Mouse (Mus musculus): ENCODE measurements around the gene Hmbs. TPM values are rescaled to one million over a fixed set of nuclear protein-coding genes. Genes with fewer than 3 reads are reported as not detected.

The Hmbs gene
- total and polyA plus RNA-seq, 3 experiments: 65.1 to 74.0 (median 73.7) TPM

DNA sequence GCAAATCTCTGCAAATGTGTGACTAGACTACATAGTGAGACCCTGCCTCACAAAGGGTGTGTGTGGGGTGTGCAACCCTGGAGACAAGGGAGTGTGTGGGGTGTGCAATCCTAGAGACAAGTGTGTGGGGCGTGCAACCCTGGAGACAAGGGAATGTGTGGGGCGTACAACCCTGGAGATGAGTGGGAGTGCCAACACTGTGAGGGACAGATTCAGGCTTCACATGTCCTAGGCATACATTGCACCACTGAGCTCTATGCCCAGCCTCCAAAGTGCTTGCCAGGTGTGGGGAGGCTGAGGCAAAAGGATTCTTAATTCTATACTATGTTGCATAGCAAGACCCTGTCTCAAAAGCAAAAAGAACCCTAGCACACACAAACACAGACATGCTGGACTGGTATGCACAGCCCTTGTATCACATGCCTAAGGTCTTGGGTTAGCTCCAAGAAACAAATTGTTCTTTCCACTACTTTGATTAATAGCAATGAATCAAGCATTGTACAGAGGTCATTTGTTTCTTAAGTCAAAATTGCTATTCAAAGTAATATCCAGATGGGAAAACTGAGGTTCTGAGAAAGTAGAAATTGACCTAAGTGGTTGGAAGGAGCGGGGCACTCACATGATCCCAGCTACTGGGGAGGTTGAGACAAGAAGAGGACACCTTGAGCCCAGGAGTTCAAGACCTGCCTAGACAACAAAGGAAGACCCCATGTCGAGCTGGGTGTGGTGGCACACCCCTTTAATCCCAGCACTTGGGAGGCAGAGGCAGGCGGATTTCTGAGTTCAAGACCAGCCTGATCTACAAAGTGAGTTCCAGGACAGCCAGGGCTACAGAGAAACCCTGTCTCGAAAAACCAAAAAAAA lies 1.8 kb upstream of the Hmbs start:
- dilution Hi-C loops (cut with MboI; ENCODE audit: extremely low pct_ligation_motif_present, extremely low pct_unique_long_range_greater_than_20kb, low sequenced_read_pairs): no loop called here
- H3K27ac ChIP-seq (ENCODE audit: insufficient read depth, low read depth): no peak overlapping the region
- peaks cover 4 to 32% of the 10 kb centered on the region in 2 experiments; a peak in 2 of 4 replicates for H3K4me1 ChIP-seq (ENCODE audit: control insufficient read depth in 1 of 2, insufficient read depth in 2 of 2)
- in situ Hi-C loops (cut with MboI; ENCODE audit: low pct_ligation_motif_present, low pct_unique_long_range_greater_than_20kb, low sequenced_read_pairs): no loop called here
- no peak overlapping the region for H3K4me3 ChIP-seq (replicated peaks in 1 of 3; ENCODE audit: low read depth in 2 of 3, low read length in 2 of 3, poor library complexity in 1 of 3)
- no peak for TF ChIP-seq CTCF (conservative IDR thresholded peaks at IDR 0.05 in 1 of 2, IDR thresholded peaks at IDR 0.05 in 1 of 2; ENCODE audit: low read depth in 2 of 2, low read length in 2 of 2)
- no peak for TF ChIP-seq TCF12 (IDR thresholded peaks at IDR 0.05; ENCODE audit: low read depth, low read length)
- no peak for TF ChIP-seq USF1 (IDR thresholded peaks at IDR 0.05; ENCODE audit: low read depth, low read length)
- no peak for TF ChIP-seq RAD21 (IDR thresholded peaks at IDR 0.05; ENCODE audit: low read depth, low read length)
- TF ChIP-seq SMC3 (IDR thresholded peaks at IDR 0.05; ENCODE audit: low read depth, low read length): no peak
- TF ChIP-seq IRF4 (IDR thresholded peaks at IDR 0.05; ENCODE audit: low read depth, low read length): no peak
- no peak for TF ChIP-seq ZMIZ1 (IDR thresholded peaks at IDR 0.05; ENCODE audit: low read depth, low read length)
- TF ChIP-seq JUN (IDR thresholded peaks at IDR 0.05; ENCODE audit: insufficient read depth, low read depth, low read length): no peak
- TF ChIP-seq KAT2A (IDR thresholded peaks at IDR 0.05; ENCODE audit: insufficient replicate concordance, low read length): no peak
- TF ChIP-seq POLR2AphosphoS2 (IDR thresholded peaks at IDR 0.05; ENCODE audit: low read depth, low read length): no peak
- no peak for TF ChIP-seq ETS1 (conservative IDR thresholded peaks at IDR 0.05; ENCODE audit: low read depth, low read length)
- no peak for TF ChIP-seq PAX5 (IDR thresholded peaks at IDR 0.05; ENCODE audit: low read length)
- no peak for TF ChIP-seq POLR2A (IDR thresholded peaks at IDR 0.05; ENCODE audit: low read depth, low read length)
- no peak for TF ChIP-seq RCOR1 (conservative IDR thresholded peaks at IDR 0.05; ENCODE audit: low read depth, low read length)
- TF ChIP-seq SIN3A (IDR thresholded peaks at IDR 0.05; ENCODE audit: low read length): no peak
- TF ChIP-seq MXI1 (IDR thresholded peaks at IDR 0.05; ENCODE audit: low read depth, low read length): no peak
- no peak for TF ChIP-seq USF2 (conservative IDR thresholded peaks at IDR 0.05; ENCODE audit: low read depth, low read length)
- no peak for TF ChIP-seq TBP (conservative IDR thresholded peaks at IDR 0.05; ENCODE audit: low read depth, low read length)
- DNase-seq (ENCODE audit: extremely low read depth): no peak
- H3K79me2 ChIP-seq (replicated peaks; ENCODE audit: control insufficient read depth, extremely low read depth, insufficient read depth, poor library complexity, severe bottlenecking): peaks cover 5% of the 10 kb centered on the region
- H3K36me3 ChIP-seq (replicated peaks in 1 of 2; ENCODE audit: control insufficient read depth in 1 of 2, insufficient read depth in 1 of 2, low read length in 1 of 2): peaks cover 43 to 64% of the 10 kb centered on the region in 2 experiments
- H3K27me3 ChIP-seq (replicated peaks): no peaks in the 10 kb centered on the region
- peaks cover 3% of the 10 kb centered on the region for H3K9me3 ChIP-seq (replicated peaks; ENCODE audit: low read length)
- no peak overlapping the region for H3K9ac ChIP-seq (ENCODE audit: insufficient read depth, low read depth)
- no peak overlapping the region for H3K4me2 ChIP-seq (ENCODE audit: insufficient read depth, low read depth, poor library complexity, severe bottlenecking)

DNA sequence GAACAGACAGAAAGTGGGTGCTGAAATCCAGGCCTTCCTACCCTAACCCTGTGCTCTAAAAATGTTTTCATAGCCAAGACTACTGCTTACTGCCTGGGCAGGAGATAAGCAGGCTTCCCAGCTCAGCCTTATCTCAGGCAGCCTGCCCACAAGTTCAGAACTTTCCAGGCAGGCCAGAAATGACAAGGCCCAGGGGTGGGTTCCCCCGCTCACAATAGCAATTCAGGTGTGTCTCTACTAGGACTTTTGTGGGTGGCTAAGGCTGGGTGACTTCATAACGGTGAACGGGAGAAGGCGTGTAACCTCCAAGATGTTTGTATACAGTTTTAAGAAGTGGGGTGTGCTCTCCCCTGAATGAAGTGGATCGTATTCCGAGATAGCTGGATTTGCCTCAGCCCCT lies 738 bp downstream of the Hmbs start:
- Histone ChIP-seq H3K4me2 (ENCODE audit: insufficient read depth, low read depth, poor library complexity, severe bottlenecking) (peak overlapping the region; percentile 88), H3K9ac (ENCODE audit: insufficient read depth, low read depth) (peak overlapping the region; percentile 64), H3K27me3 (replicated peaks) (no peaks in the 10 kb centered on the region), H3K4me3 (replicated peaks in 1 of 3; ENCODE audit: low read depth in 2 of 3, low read length in 2 of 3, poor library complexity in 1 of 3) (peak overlapping the region; percentile 49 to 75 (median 68)), H3K79me2 (replicated peaks; ENCODE audit: control insufficient read depth, extremely low read depth, insufficient read depth, poor library complexity, severe bottlenecking) (peaks cover 5% of the 10 kb centered on the region), H3K4me1 (ENCODE audit: control insufficient read depth in 1 of 2, insufficient read depth in 2 of 2) (peaks cover 4 to 32% of the 10 kb centered on the region in 2 experiments; a peak in 2 of 4 replicates), H3K36me3 (replicated peaks in 1 of 2; ENCODE audit: control insufficient read depth in 1 of 2, insufficient read depth in 1 of 2, low read length in 1 of 2) (peaks cover 38 to 65% of the 10 kb centered on the region in 2 experiments), H3K27ac (ENCODE audit: insufficient read depth, low read depth) (no peak overlapping the region), H3K9me3 (replicated peaks; ENCODE audit: low read length) (peaks cover 2% of the 10 kb centered on the region)
- dilution Hi-C loops (cut with MboI; ENCODE audit: extremely low pct_ligation_motif_present, extremely low pct_unique_long_range_greater_than_20kb, low sequenced_read_pairs): no loop called here
- in situ Hi-C loops (cut with MboI; ENCODE audit: low pct_ligation_motif_present, low pct_unique_long_range_greater_than_20kb, low sequenced_read_pairs): loop anchor here (5.0 kb wide), 2 partner anchors 51 to 54 kb away; partner anchors contain the start of gene Slc37a4
- TF ChIP-seq POLR2A (IDR thresholded peaks at IDR 0.05; ENCODE audit: low read depth, low read length) (no peak), UBTF (IDR thresholded peaks at IDR 0.05; ENCODE audit: low read depth, low read length) (0 out of 2 replicates have a peak, but pooled peaks have one; percentile 45), MAX (IDR thresholded peaks at IDR 0.05; ENCODE audit: low read length) (0 out of 2 replicates have a peak, but pooled peaks have one; percentile 25), ZMIZ1 (IDR thresholded peaks at IDR 0.05; ENCODE audit: low read depth, low read length) (no peak), RCOR1 (conservative IDR thresholded peaks at IDR 0.05; ENCODE audit: low read depth, low read length) (no peak), MEF2A (IDR thresholded peaks at IDR 0.05; ENCODE audit: borderline replicate concordance, low read depth, low read length) (no peak), EP300 (IDR thresholded peaks at IDR 0.05; ENCODE audit: low read length) (no peak), CHD1 (IDR thresholded peaks at IDR 0.05; ENCODE audit: low read depth, low read length) (0 out of 2 replicates have a peak, but pooled peaks have one; percentile 66)
- no peak for DNase-seq (ENCODE audit: extremely low read depth)

Measured in CH12.LX (cell line).